Mouse (Mus musculus): Measurements from ENCODE around the gene Cmtm7. TPM values are rescaled to one million over a fixed set of nuclear protein-coding genes. Genes with fewer than 3 reads are reported as not detected.

The Cmtm7 gene
- polyA plus RNA-seq, 1 experiment from 2014 or later = 107 TPM

GRCm38 (mm10) chr9:114794491-114794890, 12.8 kb upstream of the Cmtm7 start:
- H3K27me3 ChIP-seq (replicated peaks) = no peaks in the 10 kb centered on the region
- H3K27ac ChIP-seq (replicated peaks) = no peak overlapping the region
- H3K4me3 ChIP-seq = no peak overlapping the region
- no peak for ATAC-seq (ENCODE audit: extremely low read depth, insufficient number of reproducible peaks, low FRiP score, low TSS enrichment)
- WGBS = 74% methylated on average over 4 of the region's 4 CpGs
- H3K9me3 ChIP-seq = no peaks in the 10 kb centered on the region
- no peak overlapping the region for H3K4me2 ChIP-seq
- H3K36me3 ChIP-seq = no peaks in the 10 kb centered on the region
- no peak overlapping the region for H3K9ac ChIP-seq
- peaks cover 21% of the 10 kb centered on the region for H3K4me1 ChIP-seq

GRCm38 (mm10) chr9:114793764-114794295, 12.2 kb upstream of the Cmtm7 start:
- Histone ChIP-seq H3K9me3 (no peaks in the 10 kb centered on the region), H3K27me3 (replicated peaks) (no peaks in the 10 kb centered on the region), H3K9ac (no peak overlapping the region), H3K4me1 (peaks cover 21% of the 10 kb centered on the region), H3K4me2 (no peak overlapping the region), H3K27ac (replicated peaks) (no peak overlapping the region), H3K36me3 (no peaks in the 10 kb centered on the region), H3K4me3 (no peak overlapping the region)
- 74% methylated on average over 9 of the region's 9 CpGs for WGBS
- no peak for ATAC-seq (ENCODE audit: extremely low read depth, insufficient number of reproducible peaks, low FRiP score, low TSS enrichment)

- Histone ChIP-seq H3K4me2 (no peak overlapping the region), H3K27ac (replicated peaks) (no peak overlapping the region), H3K9ac (no peak overlapping the region), H3K27me3 (replicated peaks) (no peaks in the 10 kb centered on the region), H3K4me3 (no peak overlapping the region), H3K9me3 (no peaks in the 10 kb centered on the region), H3K4me1 (peaks cover 15% of the 10 kb centered on the region), H3K36me3 (no peaks in the 10 kb centered on the region)
- no peak for ATAC-seq (ENCODE audit: extremely low read depth, insufficient number of reproducible peaks, low FRiP score, low TSS enrichment)
- 83% methylated on average over 8 of the region's 8 CpGs for WGBS
Measured at GRCm38 (mm10) chr9:114789989-114790388, 8.3 kb upstream of the Cmtm7 start.

GRCm38 (mm10) chr9:114789557-114789956, 7.9 kb upstream of the Cmtm7 start:
- 49% methylated on average over 7 of the region's 7 CpGs for WGBS
- Histone ChIP-seq H3K9me3 (no peaks in the 10 kb centered on the region), H3K9ac (no peak overlapping the region), H3K4me2 (no peak overlapping the region), H3K36me3 (no peaks in the 10 kb centered on the region), H3K4me3 (no peak overlapping the region), H3K4me1 (peaks cover 15% of the 10 kb centered on the region), H3K27ac (replicated peaks) (no peak overlapping the region), H3K27me3 (replicated peaks) (no peaks in the 10 kb centered on the region)
- ATAC-seq (ENCODE audit: extremely low read depth, insufficient number of reproducible peaks, low FRiP score, low TSS enrichment) = no peak

- H3K9me3 ChIP-seq = no peaks in the 10 kb centered on the region
- H3K27me3 ChIP-seq (replicated peaks) = no peaks in the 10 kb centered on the region
- H3K27ac ChIP-seq (replicated peaks) = no peak overlapping the region
- WGBS = 70% methylated on average over 8 of the region's 8 CpGs
- H3K4me2 ChIP-seq = no peak overlapping the region
- no peak overlapping the region for H3K9ac ChIP-seq
- H3K4me3 ChIP-seq = no peak overlapping the region
- no peaks in the 10 kb centered on the region for H3K36me3 ChIP-seq
- ATAC-seq (ENCODE audit: extremely low read depth, insufficient number of reproducible peaks, low FRiP score, low TSS enrichment) = no peak
- peaks cover 15% of the 10 kb centered on the region for H3K4me1 ChIP-seq
Measured at GRCm38 (mm10) chr9:114788697-114789096, 7.0 kb upstream of the Cmtm7 start.

GRCm38 (mm10) chr9:114787716-114788115, 6.1 kb upstream of the Cmtm7 start:
- H3K4me1 ChIP-seq = peaks cover 15% of the 10 kb centered on the region
- H3K27ac ChIP-seq (replicated peaks) = no peak overlapping the region
- H3K27me3 ChIP-seq (replicated peaks) = no peaks in the 10 kb centered on the region
- H3K36me3 ChIP-seq = no peaks in the 10 kb centered on the region
- ATAC-seq (ENCODE audit: extremely low read depth, insufficient number of reproducible peaks, low FRiP score, low TSS enrichment) = no peak
- H3K9ac ChIP-seq = no peak overlapping the region
- H3K4me2 ChIP-seq = no peak overlapping the region
- 73% methylated on average over 7 of the region's 7 CpGs for WGBS
- no peak overlapping the region for H3K4me3 ChIP-seq
- H3K9me3 ChIP-seq = no peaks in the 10 kb centered on the region

GRCm38 (mm10) chr9:114787134-114787533, 5.5 kb upstream of the Cmtm7 start:
- no peak overlapping the region for H3K9ac ChIP-seq
- H3K4me1 ChIP-seq = peaks cover 17% of the 10 kb centered on the region
- no peak overlapping the region for H3K4me2 ChIP-seq
- H3K4me3 ChIP-seq = no peak overlapping the region
- no peak overlapping the region for H3K27ac ChIP-seq (replicated peaks)
- ATAC-seq (ENCODE audit: extremely low read depth, insufficient number of reproducible peaks, low FRiP score, low TSS enrichment) = no peak
- 89% methylated on average over 5 of the region's 5 CpGs for WGBS
- H3K36me3 ChIP-seq = no peaks in the 10 kb centered on the region
- H3K27me3 ChIP-seq (replicated peaks) = no peaks in the 10 kb centered on the region
- no peaks in the 10 kb centered on the region for H3K9me3 ChIP-seq

GRCm38 (mm10) chr9:114785432-114786125, 3.9 kb upstream of the Cmtm7 start:
- Histone ChIP-seq H3K9me3 (no peaks in the 10 kb centered on the region), H3K4me2 (peak overlapping the region; percentile 16), H3K36me3 (no peaks in the 10 kb centered on the region), H3K27ac (replicated peaks) (no peak overlapping the region), H3K9ac (0 out of 2 replicates have a peak overlapping the region, but pooled peaks have one; percentile 2), H3K4me3 (no peak overlapping the region), H3K4me1 (peaks cover 15% of the 10 kb centered on the region), H3K27me3 (replicated peaks) (no peaks in the 10 kb centered on the region)
- no peak for ATAC-seq (ENCODE audit: extremely low read depth, insufficient number of reproducible peaks, low FRiP score, low TSS enrichment)
- WGBS = 12% methylated on average over 16 of the region's 16 CpGs

GRCm38 (mm10) chr9:114780746-114781525, 720 bp downstream of the Cmtm7 start:
- WGBS = under 1% methylated on average over 37 of the region's 38 CpGs
- peaks cover 7% of the 10 kb centered on the region; the same call in 1 of the 2 replicates for H3K36me3 ChIP-seq
- ATAC-seq (ENCODE audit: extremely low read depth, insufficient number of reproducible peaks, low FRiP score, low TSS enrichment) = peak; percentile 20
- H3K9ac ChIP-seq = peak overlapping the region; percentile 86
- H3K4me2 ChIP-seq = peak overlapping the region; percentile 94
- H3K9me3 ChIP-seq = no peaks in the 10 kb centered on the region
- H3K27ac ChIP-seq (replicated peaks) = peak overlapping the region; percentile 86
- H3K27me3 ChIP-seq (replicated peaks) = no peaks in the 10 kb centered on the region
- peaks cover 37% of the 10 kb centered on the region for H3K4me1 ChIP-seq
- peak overlapping the region; percentile 75 for H3K4me3 ChIP-seq

GRCm38 (mm10) chr9:114779984-114780745, 1.5 kb downstream of the Cmtm7 start:
- ATAC-seq (ENCODE audit: extremely low read depth, insufficient number of reproducible peaks, low FRiP score, low TSS enrichment) = no peak
- H3K4me3 ChIP-seq = peak overlapping the region; percentile 75
- H3K27ac ChIP-seq (replicated peaks) = peak overlapping the region; percentile 86
- peaks cover 7% of the 10 kb centered on the region; the same call in 1 of the 2 replicates for H3K36me3 ChIP-seq
- H3K4me2 ChIP-seq = peak overlapping the region; percentile 94
- no peaks in the 10 kb centered on the region for H3K27me3 ChIP-seq (replicated peaks)
- H3K9me3 ChIP-seq = no peaks in the 10 kb centered on the region
- H3K4me1 ChIP-seq = peaks cover 37% of the 10 kb centered on the region
- WGBS = 22% methylated on average over 23 of the region's 23 CpGs
- H3K9ac ChIP-seq = peak overlapping the region; percentile 86

GRCm38 (mm10) chr9:114778877-114779276, 2.8 kb downstream of the Cmtm7 start:
- no peak for ATAC-seq (ENCODE audit: extremely low read depth, insufficient number of reproducible peaks, low FRiP score, low TSS enrichment)
- Histone ChIP-seq H3K4me2 (no peak overlapping the region), H3K4me1 (peaks cover 42% of the 10 kb centered on the region), H3K27me3 (replicated peaks) (no peaks in the 10 kb centered on the region), H3K4me3 (no peak overlapping the region), H3K36me3 (peaks cover 12% of the 10 kb centered on the region; the same call in 1 of the 2 replicates), H3K27ac (replicated peaks) (no peak overlapping the region), H3K9me3 (no peaks in the 10 kb centered on the region), H3K9ac (no peak overlapping the region)
- WGBS = 83% methylated on average over 7 of the region's 7 CpGs

Measured in heart, embryonic 13.5 days (tissue).